Mouse (Mus musculus) midbrain, embryonic 14.5 days (tissue): ENCODE measurements around the gene Tmtc3. TPM values are rescaled to one million over a fixed set of nuclear protein-coding genes. Genes with fewer than 3 reads are reported as not detected.

Source experiments
- ATAC-seq: fragments of 200-750 bp; cut with Nextera tagmentation; 2 replicates; pipeline ENCODE4 v1.8.0; 2017; ENCODE audit warnings: moderate number of reproducible peaks, moderate library complexity; ENCODE audit not compliant: low FRiP score, low TSS enrichment
- DNase-seq: peaks from one replicate; pipeline ENCODE4 v3.0.0-alpha.2; 2015
- H3K27ac ChIP-seq: fragments of 300-500 bp; sonication (generic); replicated peaks from 2 replicates; pipeline ENCODE4 v1.5.1; 2014; ENCODE audit warnings: mild to moderate bottlenecking, low read depth, low read length, moderate library complexity
- H3K27me3 ChIP-seq: fragments of 300-500 bp; sonication (generic); 2 replicates; pipeline ENCODE4 v1.6.1; 2014; ENCODE audit warnings: low read length, control low read depth, mixed read lengths; ENCODE audit not compliant: control insufficient read depth, insufficient read depth
- H3K36me3 ChIP-seq: fragments of 300-500 bp; sonication (generic); 2 replicates; pipeline ENCODE4 v1.6.1; 2014; ENCODE audit warnings: low read length, control low read depth; ENCODE audit not compliant: control insufficient read depth, insufficient read depth
- H3K4me1 ChIP-seq: fragments of 300-500 bp; sonication (generic); 2 replicates; pipeline ENCODE4 v1.6.1; 2014; ENCODE audit warnings: mild to moderate bottlenecking, antibody characterized with exemption, low read length, control low read depth; ENCODE audit not compliant: control insufficient read depth, insufficient read depth
- H3K4me2 ChIP-seq: fragments of 300-500 bp; sonication (generic); 2 replicates; pipeline ENCODE4 v1.6.1; 2014; ENCODE audit warnings: mild to moderate bottlenecking, low read length, moderate library complexity
- H3K4me3 ChIP-seq: fragments of 300-500 bp; sonication (generic); replicated peaks from 2 replicates; pipeline ENCODE4 v1.5.1; 2014; ENCODE audit warnings: low read depth, low read length
- H3K9ac ChIP-seq: fragments of 300-500 bp; sonication (generic); replicated peaks from 2 replicates; pipeline ENCODE4 v1.6.1; 2014; ENCODE audit warnings: mild to moderate bottlenecking, low read length, moderate library complexity
- H3K9me3 ChIP-seq: fragments of 300-500 bp; sonication (generic); 2 replicates; pipeline ENCODE4 v1.6.1; 2016; ENCODE audit warnings: low read length, control low read depth, mixed read lengths; ENCODE audit not compliant: control insufficient read depth
- WGBS: fragments of 180-500 bp; shearing (Covaris S2); extraction: QIAGEN DNeasy Blood & Tissue Kit; methylation state at CpG from one replicate; pipeline ENCODE4 v1.1.7; 2014; 5-methylcytosine and 5-hydroxymethylcytosine counted together
- polyA plus RNA-seq: library from polyadenylated mRNA; unstranded; fragments of >200 nt; fragmentation: Nextera tagmentation; extraction: Ambion mirVana; gene quantifications from 2 replicates; pipeline ENCODE4 v1.2.1, GENCODE M21; 2014

Tmtc3 gene
- polyA plus RNA-seq: 10.3 and 11.7 TPM in 2 replicates

DNA sequence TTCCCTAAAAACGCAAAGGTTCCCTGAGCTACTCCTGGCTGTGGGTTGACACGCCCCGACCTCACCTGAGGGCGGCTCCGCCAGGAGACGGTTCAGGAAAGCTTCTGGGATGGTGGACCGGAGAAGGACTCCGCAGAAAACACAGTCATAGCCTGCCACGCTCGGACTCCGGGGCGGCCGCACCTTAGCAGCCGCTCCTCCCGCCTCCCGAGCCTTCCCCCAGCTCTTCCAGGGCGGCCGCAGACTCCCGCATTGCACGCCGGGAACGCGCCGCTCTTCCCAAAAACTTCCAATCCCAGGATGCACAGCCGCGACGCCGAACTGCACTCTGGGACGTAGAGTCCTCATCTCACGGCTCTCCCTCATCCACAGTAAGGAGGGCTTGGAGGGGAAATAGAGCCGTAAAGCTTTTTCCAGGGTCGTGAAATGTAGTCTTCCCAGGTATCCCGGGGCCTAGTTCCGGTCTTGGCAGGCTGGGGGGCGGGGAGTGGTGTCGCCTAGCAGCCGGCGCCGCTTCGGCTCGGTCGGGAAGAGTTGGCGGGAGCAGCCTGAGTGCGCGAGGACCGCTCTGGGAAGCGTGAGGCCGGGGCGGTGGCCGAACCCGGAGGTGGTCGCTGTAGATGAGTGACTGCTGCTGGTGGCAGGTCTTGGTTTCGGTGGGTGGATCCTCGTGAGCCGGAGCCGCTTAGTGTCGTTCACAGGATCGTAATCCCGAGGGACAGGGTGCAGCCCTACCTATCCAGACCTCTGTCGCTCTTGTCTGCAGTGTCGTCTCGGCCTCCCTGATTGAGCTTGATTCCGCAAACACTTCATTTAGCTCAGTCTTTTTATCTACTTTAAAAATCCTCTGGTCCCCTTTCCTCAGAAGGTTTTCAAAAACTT lies at the start of gene Tmtc3, which contains the start of gene Cep290:
Gene Tmtc3, minus strand, starts transcription at position 254 of the 882 bp plus-strand sequence.
Gene Cep290, plus strand, starts transcription at position 462 of the 882 bp plus-strand sequence.
- Histone ChIP-seq H3K36me3 (0 out of 2 replicates have a peak, but pooled peaks cover 8% of the 10 kb centered on the region), H3K27me3 (no peaks in the 10 kb centered on the region), H3K27ac (peak within 1 kb of the TSS; percentile 64), H3K9ac (peak within 1 kb of the TSS; percentile 79), H3K4me1 (peaks cover 5% of the 10 kb centered on the region; the same call in 1 of the 2 replicates), H3K9me3 (no peaks in the 10 kb centered on the region), H3K4me2 (peak within 1 kb of the TSS; percentile 80), H3K4me3 (peak within 1 kb of the TSS; percentile 76)
- ATAC-seq: peak; percentile 99
- under 1% methylated on average over 63 of the region's 63 CpGs for WGBS
- peak; percentile 98 for DNase-seq

DNA sequence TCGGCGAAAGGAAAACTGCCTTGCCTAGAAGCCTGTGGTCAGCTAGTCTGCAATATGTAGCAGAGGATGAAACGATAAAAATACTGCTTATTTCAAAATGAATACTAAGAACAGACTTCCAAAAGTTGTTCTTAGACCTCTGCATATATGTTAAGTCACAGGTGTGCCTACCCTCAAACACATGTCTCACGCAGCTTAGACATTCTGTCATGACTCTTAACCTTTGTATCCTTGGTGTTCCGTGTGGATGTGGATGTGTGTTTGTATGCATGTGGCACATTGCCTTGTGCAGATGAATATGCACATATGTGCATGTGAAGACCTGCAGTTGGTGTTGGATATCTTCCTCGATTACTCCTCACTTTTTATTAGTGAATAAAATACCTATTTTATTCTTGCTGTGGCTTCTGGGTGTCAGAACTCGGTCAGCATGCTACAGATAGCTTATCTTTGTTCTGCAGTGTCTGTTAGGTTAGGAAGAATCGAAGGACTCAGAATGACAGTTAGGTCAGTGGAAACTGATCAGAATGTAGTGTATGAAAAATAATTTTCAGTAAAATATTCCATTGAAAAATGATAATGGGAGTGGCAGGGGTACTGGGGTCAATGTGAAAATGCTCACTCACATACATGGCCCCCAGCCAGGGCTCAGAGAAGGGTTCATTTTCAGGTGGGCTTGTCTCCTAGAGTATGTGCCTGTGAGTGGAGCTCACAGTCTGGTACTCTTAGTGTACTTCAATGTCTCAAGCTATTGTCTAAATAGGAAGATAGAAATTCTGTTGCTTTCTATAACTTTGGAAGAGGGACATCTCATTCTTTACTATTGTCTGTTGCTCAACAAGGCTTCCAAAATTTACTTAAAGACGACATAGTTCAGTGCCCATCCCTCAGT lies 37.6 kb upstream of the Tmtc3 start:
- no peak overlapping the region for H3K27ac ChIP-seq
- peaks cover 9% of the 10 kb centered on the region for H3K36me3 ChIP-seq
- no peak overlapping the region for H3K4me3 ChIP-seq
- no peaks in the 10 kb centered on the region for H3K27me3 ChIP-seq
- no peak for ATAC-seq
- no peaks in the 10 kb centered on the region for H3K4me1 ChIP-seq
- no peak overlapping the region for H3K4me2 ChIP-seq
- 94% methylated on average over 9 of the region's 9 CpGs for WGBS
- no peak for DNase-seq
- no peak overlapping the region for H3K9ac ChIP-seq
- H3K9me3 ChIP-seq: no peaks in the 10 kb centered on the region

DNA sequence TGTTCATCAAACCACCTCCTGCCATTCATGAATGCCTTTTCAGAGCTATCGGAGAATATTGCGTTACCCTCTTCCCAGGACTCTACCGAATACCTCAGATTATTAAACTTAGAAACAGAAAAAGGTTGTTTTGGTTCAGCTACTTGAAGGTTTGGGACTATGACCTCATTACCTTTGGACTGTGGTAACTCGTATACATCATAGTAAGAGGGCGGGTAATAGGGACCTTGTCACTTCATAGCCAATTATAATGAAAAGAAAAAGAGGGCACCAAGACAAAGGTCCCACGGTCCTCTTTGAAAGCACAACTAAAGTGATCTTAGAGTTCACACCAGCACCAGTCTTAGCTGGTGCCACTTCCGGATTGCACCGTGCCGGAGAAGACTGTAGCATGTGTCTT lies 35.2 kb upstream of the Tmtc3 start:
- Histone ChIP-seq H3K4me2 (no peak overlapping the region), H3K9me3 (no peaks in the 10 kb centered on the region), H3K27ac (no peak overlapping the region), H3K4me1 (no peaks in the 10 kb centered on the region), H3K9ac (no peak overlapping the region), H3K27me3 (no peaks in the 10 kb centered on the region), H3K36me3 (peaks cover 16% of the 10 kb centered on the region), H3K4me3 (no peak overlapping the region)
- WGBS: 90% methylated on average over 9 of the region's 9 CpGs
- no peak for DNase-seq
- ATAC-seq: no peak

DNA sequence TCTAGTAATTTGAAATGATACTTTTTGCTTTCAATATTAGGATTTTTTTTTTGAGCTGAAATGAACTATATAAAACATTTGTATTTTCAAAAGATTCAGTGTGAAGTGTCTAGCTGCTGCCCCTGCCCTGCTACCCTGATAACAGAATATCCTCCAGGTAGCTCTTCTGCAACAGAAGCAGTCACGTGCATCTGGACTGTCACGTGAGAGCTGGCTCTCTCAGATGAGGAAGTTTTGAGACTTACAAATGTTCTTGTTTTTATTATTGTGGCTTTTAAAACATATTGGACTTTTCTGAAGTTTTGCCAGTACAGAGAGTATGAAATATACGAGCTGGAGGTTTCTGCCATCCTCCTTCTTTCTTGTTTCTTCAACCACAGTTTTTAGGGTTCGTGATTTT lies 34.5 kb upstream of the Tmtc3 start:
- H3K4me1 ChIP-seq: no peaks in the 10 kb centered on the region
- DNase-seq: no peak
- no peak overlapping the region for H3K9ac ChIP-seq
- no peaks in the 10 kb centered on the region for H3K9me3 ChIP-seq
- H3K27ac ChIP-seq: no peak overlapping the region
- no peak overlapping the region for H3K4me2 ChIP-seq
- 93% methylated on average over 4 of the region's 4 CpGs for WGBS
- peaks cover 16% of the 10 kb centered on the region for H3K36me3 ChIP-seq
- no peaks in the 10 kb centered on the region for H3K27me3 ChIP-seq
- ATAC-seq: no peak
- H3K4me3 ChIP-seq: no peak overlapping the region

DNA sequence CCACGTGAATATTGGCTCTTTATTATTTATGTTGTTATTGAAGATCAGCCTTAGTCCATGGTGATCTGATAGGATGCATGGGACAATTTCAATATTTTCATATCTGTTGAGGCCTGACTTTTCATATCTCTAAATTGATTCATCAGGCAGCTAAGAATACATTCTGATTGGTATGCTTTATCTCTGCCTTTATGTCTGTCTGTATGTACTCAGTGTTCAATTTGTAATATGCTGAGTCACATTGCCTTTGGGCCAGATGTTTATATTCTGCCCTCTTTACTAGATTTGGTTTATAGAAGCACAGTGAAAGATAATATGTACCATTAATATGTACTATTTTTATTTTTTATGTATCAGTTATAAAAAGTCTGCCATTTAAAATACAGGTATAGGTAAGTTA lies 21.0 kb upstream of the Tmtc3 start:
- no peak for ATAC-seq
- H3K27me3 ChIP-seq: no peaks in the 10 kb centered on the region
- no peaks in the 10 kb centered on the region for H3K4me1 ChIP-seq
- H3K9ac ChIP-seq: no peak overlapping the region
- H3K4me2 ChIP-seq: no peak overlapping the region
- peaks cover 24% of the 10 kb centered on the region for H3K36me3 ChIP-seq
- DNase-seq: no peak
- no peak overlapping the region for H3K4me3 ChIP-seq
- 80% methylated on average over 1 of the region's 1 CpGs for WGBS
- H3K9me3 ChIP-seq: no peaks in the 10 kb centered on the region
- no peak overlapping the region for H3K27ac ChIP-seq

DNA sequence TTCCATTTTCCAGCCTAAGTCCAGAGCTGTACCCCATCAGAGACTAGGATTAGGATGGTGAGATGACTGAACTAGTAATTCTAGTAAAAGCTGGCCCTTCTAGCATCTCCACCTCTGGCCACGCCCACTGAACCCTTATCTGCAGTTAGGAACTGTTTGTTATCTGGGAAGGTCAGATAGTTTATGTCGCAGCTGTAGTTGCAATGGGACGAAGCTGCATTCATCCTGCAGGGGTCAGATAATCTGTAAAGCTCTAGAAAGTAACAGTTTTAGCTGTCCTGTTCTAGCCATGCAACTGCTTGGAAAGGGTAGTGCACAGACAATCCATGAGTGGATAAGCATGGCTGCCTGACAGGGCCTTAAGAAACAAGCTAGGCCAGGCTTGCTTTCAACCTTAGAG lies 11.2 kb upstream of the Tmtc3 start:
- Histone ChIP-seq H3K4me2 (no peak overlapping the region), H3K9ac (no peak overlapping the region), H3K4me1 (no peaks in the 10 kb centered on the region), H3K27me3 (no peaks in the 10 kb centered on the region), H3K4me3 (no peak overlapping the region), H3K36me3 (peaks cover 41% of the 10 kb centered on the region), H3K9me3 (no peaks in the 10 kb centered on the region), H3K27ac (no peak overlapping the region)
- ATAC-seq: no peak
- no peak for DNase-seq
- WGBS: 88% methylated on average over 3 of the region's 3 CpGs

DNA sequence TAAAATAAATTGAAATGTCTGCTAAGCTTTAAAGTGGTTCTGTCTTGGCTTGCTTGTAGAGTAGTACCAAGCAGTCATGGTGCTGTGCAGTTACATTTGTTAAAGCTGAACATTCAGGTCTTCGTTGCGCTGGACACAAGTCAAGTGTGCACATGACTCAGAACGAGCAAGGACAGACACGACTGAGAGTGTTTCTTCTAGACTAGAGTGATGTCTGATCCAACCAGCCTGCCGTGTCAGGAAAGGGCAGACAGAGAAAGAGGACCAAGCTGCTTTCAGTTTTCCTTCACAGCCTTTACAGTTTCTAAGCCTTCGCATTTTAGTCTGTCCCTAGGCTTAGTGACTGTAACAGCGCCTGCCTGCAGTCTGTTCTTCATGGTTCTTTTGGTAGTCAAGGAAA lies 4.8 kb upstream of the Tmtc3 start:
- ATAC-seq (no peak), DNase-seq (no peak)
- H3K4me1 ChIP-seq: peaks cover 5% of the 10 kb centered on the region; the same call in 1 of the 2 replicates
- H3K4me2 ChIP-seq: no peak overlapping the region
- H3K9ac ChIP-seq: no peak overlapping the region
- H3K36me3 ChIP-seq: peaks cover 28% of the 10 kb centered on the region
- H3K9me3 ChIP-seq: no peaks in the 10 kb centered on the region
- H3K27me3 ChIP-seq: no peaks in the 10 kb centered on the region
- no peak overlapping the region for H3K27ac ChIP-seq
- WGBS: 92% methylated on average over 7 of the region's 7 CpGs
- no peak overlapping the region for H3K4me3 ChIP-seq

DNA sequence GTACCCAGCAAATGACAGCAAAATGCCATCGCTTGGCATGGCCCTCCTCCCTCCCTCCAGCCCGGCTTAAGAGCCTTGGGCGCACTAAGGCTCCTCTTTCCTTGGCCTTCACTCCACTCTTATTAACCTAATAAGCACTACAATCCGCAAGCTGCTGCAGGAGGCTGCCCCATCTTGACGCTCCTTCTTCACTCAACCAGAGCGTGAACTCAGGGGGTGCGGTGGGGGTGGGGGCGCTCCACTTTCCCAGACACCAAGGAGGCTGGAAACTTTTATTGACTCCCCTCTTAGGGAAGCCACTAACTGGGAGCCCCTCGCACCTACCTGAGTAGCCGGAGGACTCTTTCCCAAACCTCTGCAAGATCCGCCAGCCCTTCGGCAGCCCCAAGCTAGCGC lies 451 bp downstream of the Tmtc3 start:
- H3K9ac ChIP-seq: peak overlapping the region; percentile 79
- peaks cover 5% of the 10 kb centered on the region; the same call in 1 of the 2 replicates for H3K4me1 ChIP-seq
- peak overlapping the region; percentile 76 for H3K4me3 ChIP-seq
- peak overlapping the region; percentile 80 for H3K4me2 ChIP-seq
- ATAC-seq (no peak; the same call in none of the 2 replicates), DNase-seq (peak; percentile 55)
- 0 out of 2 replicates have a peak, but pooled peaks cover 4% of the 10 kb centered on the region for H3K36me3 ChIP-seq
- no peaks in the 10 kb centered on the region for H3K9me3 ChIP-seq
- H3K27me3 ChIP-seq: no peaks in the 10 kb centered on the region
- 0% methylated on average over 13 of the region's 13 CpGs for WGBS
- H3K27ac ChIP-seq: peak overlapping the region; percentile 64
